Mouse (Mus musculus) bone marrow, adult 2 months (tissue): ENCODE results near the gene Slc25a29.

Experiments used
- CTCF ChIP-seq: fragments of 200-500 bp; IDR thresholded peaks from 2 replicates; pipeline ENCODE4 v1.5.1; 2011; ENCODE audit warnings: low read length, control low read depth; ENCODE audit not compliant: control insufficient read depth, insufficient read depth
- POLR2A ChIP-seq: fragments of 200-500 bp; IDR thresholded peaks from 2 replicates; pipeline ENCODE4 v1.6.1; 2011; ENCODE audit warnings: low read depth, mild to moderate bottlenecking, control low read depth, low read length, borderline replicate concordance; ENCODE audit not compliant: control insufficient read depth

DNA sequence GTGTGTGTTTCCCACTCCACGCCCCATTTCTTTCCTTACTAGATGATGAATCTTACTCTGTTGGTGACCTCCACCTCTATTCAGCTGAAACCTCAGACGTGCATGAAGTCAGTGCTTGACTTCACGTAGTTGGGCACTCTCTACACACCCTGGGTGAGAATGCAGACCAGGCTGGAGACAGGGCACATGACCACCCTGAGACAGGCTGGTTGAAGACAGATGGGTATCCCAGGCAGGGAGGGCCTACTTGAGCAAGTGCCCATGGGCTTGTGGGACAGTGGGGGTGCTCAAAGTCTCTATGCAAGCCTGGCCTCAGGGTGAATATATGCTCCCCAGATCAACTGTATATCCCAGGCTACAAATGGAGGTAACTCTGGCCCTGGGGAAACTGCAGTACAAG lies 1.3 kb downstream of the Slc25a29 start:
- TF ChIP-seq CTCF: no peak
- no peak for TF ChIP-seq POLR2A
